Mouse (Mus musculus): Measurements from ENCODE around the gene Top2a. TPM values are rescaled to one million over a fixed set of nuclear protein-coding genes. Genes with fewer than 3 reads are reported as not detected.

Top2a gene
- total and polyA plus RNA-seq, 3 experiments = 385 to 444 (median 400) TPM

DNA sequence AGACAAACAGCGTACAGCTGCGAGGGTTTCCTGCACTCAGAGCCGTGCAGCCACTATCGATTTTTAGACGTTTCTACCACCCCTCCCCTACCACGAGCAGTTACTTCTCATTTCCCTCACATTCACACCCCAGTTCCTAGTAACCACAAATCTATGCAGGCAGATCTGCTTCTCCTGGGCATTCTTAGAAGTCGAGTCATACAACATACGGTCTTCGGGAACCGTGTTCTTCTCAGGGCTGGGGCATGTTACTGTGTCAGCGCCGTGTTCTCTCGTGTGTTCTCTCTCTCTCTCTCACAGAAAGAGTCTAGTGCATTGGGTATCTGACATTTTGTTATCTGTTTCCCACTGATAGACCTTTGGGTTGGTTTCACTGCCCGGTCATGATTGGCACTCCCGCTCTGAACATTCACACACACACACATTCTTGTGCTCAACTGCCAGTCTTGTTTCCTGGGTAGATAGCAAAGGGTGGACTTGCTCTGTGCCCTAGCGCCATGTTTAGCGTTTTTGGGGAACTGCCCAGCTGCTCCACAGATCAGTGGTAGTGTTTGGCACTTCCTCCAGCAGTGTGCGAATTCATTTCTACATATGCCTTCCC lies 75.9 kb downstream of the Top2a start:
- Histone ChIP-seq H3K36me3 (replicated peaks in 1 of 2; ENCODE audit: control insufficient read depth in 1 of 2, insufficient read depth in 1 of 2, low read length in 1 of 2) (peaks cover 5 to 33% of the 10 kb centered on the region in 2 experiments), H3K27me3 (replicated peaks) (no peaks in the 10 kb centered on the region), H3K79me2 (replicated peaks; ENCODE audit: control insufficient read depth, extremely low read depth, insufficient read depth, poor library complexity, severe bottlenecking) (peaks cover 6% of the 10 kb centered on the region; the same call in 1 of the 2 replicates), H3K9ac (ENCODE audit: insufficient read depth, low read depth) (no peak overlapping the region), H3K4me2 (ENCODE audit: insufficient read depth, low read depth, poor library complexity, severe bottlenecking) (no peak overlapping the region), H3K4me1 (ENCODE audit: control insufficient read depth in 1 of 2, insufficient read depth in 2 of 2) (peaks cover 38 to 88% of the 10 kb centered on the region in 2 experiments), H3K27ac (ENCODE audit: insufficient read depth, low read depth) (no peak overlapping the region), H3K9me3 (replicated peaks; ENCODE audit: low read length) (no peaks in the 10 kb centered on the region), H3K4me3 (replicated peaks in 1 of 3; ENCODE audit: low read depth in 2 of 3, low read length in 2 of 3, poor library complexity in 1 of 3) (no peak overlapping the region)
- in situ Hi-C loops (cut with MboI; ENCODE audit: low pct_ligation_motif_present, low pct_unique_long_range_greater_than_20kb, low sequenced_read_pairs) (no loop called here), dilution Hi-C loops (cut with MboI; ENCODE audit: extremely low pct_ligation_motif_present, extremely low pct_unique_long_range_greater_than_20kb, low sequenced_read_pairs) (no loop called here)
- no peak for TF ChIP-seq CHD2 (IDR thresholded peaks at IDR 0.05; ENCODE audit: low read length)
- no peak for TF ChIP-seq USF1 (IDR thresholded peaks at IDR 0.05; ENCODE audit: low read depth, low read length)
- no peak for TF ChIP-seq USF2 (conservative IDR thresholded peaks at IDR 0.05; ENCODE audit: low read depth, low read length)
- DNase-seq (ENCODE audit: extremely low read depth) = no peak

GRCm38 (mm10) chr11:98945605-98945977 lies 78.4 kb downstream of the Top2a start:
- dilution Hi-C loops (cut with MboI; ENCODE audit: extremely low pct_ligation_motif_present, extremely low pct_unique_long_range_greater_than_20kb, low sequenced_read_pairs) = no loop called here
- DNase-seq (ENCODE audit: extremely low read depth) = no peak

GRCm38 (mm10) chr11:98944897-98945604 lies 78.9 kb downstream of the Top2a start:
- no peak for DNase-seq (ENCODE audit: extremely low read depth)
- no peaks in the 10 kb centered on the region for H3K9me3 ChIP-seq (replicated peaks; ENCODE audit: low read length)
- in situ Hi-C loops (cut with MboI; ENCODE audit: low pct_ligation_motif_present, low pct_unique_long_range_greater_than_20kb, low sequenced_read_pairs) = no loop called here
- H3K9ac ChIP-seq (ENCODE audit: insufficient read depth, low read depth) = peak overlapping the region; percentile 42; the same call in 1 of the 2 replicates
- H3K27me3 ChIP-seq (replicated peaks) = no peaks in the 10 kb centered on the region
- H3K4me2 ChIP-seq (ENCODE audit: insufficient read depth, low read depth, poor library complexity, severe bottlenecking) = peak overlapping the region; percentile 80; the same call in 1 of the 2 replicates
- dilution Hi-C loops (cut with MboI; ENCODE audit: extremely low pct_ligation_motif_present, extremely low pct_unique_long_range_greater_than_20kb, low sequenced_read_pairs) = no loop called here
- peak overlapping the region; percentile 95; the same call in 1 of the 2 replicates for H3K27ac ChIP-seq (ENCODE audit: insufficient read depth, low read depth)
- peaks cover 51 to 93% of the 10 kb centered on the region in 2 experiments for H3K4me1 ChIP-seq (ENCODE audit: control insufficient read depth in 1 of 2, insufficient read depth in 2 of 2)
- peaks cover 8% of the 10 kb centered on the region; the same call in 1 of the 2 replicates for H3K79me2 ChIP-seq (replicated peaks; ENCODE audit: control insufficient read depth, extremely low read depth, insufficient read depth, poor library complexity, severe bottlenecking)
- H3K4me3 ChIP-seq (replicated peaks in 1 of 3; ENCODE audit: low read depth in 2 of 3, low read length in 2 of 3, poor library complexity in 1 of 3) = peak overlapping the region in 1 of 3 experiments; percentile 40
- H3K36me3 ChIP-seq (replicated peaks in 1 of 2; ENCODE audit: control insufficient read depth in 1 of 2, insufficient read depth in 1 of 2, low read length in 1 of 2) = peaks cover 0 to 10% of the 10 kb centered on the region in 2 experiments
- TF ChIP-seq UBTF (IDR thresholded peaks at IDR 0.05; ENCODE audit: low read depth, low read length) = no peak
- no peak for TF ChIP-seq PAX5 (IDR thresholded peaks at IDR 0.05; ENCODE audit: low read length)
- no peak for TF ChIP-seq MYC (IDR thresholded peaks at IDR 0.05; ENCODE audit: low read depth, low read length)
- TF ChIP-seq USF1 (IDR thresholded peaks at IDR 0.05; ENCODE audit: low read depth, low read length) = no peak
- TF ChIP-seq USF2 (conservative IDR thresholded peaks at IDR 0.05; ENCODE audit: low read depth, low read length) = no peak
- no peak for TF ChIP-seq MAFK (IDR thresholded peaks at IDR 0.05; ENCODE audit: insufficient replicate concordance, low read length)
- no peak for TF ChIP-seq MAZ (IDR thresholded peaks at IDR 0.05; ENCODE audit: low read depth, low read length)
- no peak for TF ChIP-seq TBP (conservative IDR thresholded peaks at IDR 0.05; ENCODE audit: low read depth, low read length)
- no peak for TF ChIP-seq GABPA (IDR thresholded peaks at IDR 0.05; ENCODE audit: insufficient replicate concordance, low read depth, low read length)
- no peak for TF ChIP-seq TCF12 (IDR thresholded peaks at IDR 0.05; ENCODE audit: low read depth, low read length)
- TF ChIP-seq CHD2 (IDR thresholded peaks at IDR 0.05; ENCODE audit: low read length) = peak; percentile 37; the same call in 1 of the 2 replicates
- TF ChIP-seq NRF1 (IDR thresholded peaks at IDR 0.05; ENCODE audit: low read depth, low read length) = no peak
- no peak for TF ChIP-seq ZMIZ1 (IDR thresholded peaks at IDR 0.05; ENCODE audit: low read depth, low read length)
- TF ChIP-seq CHD1 (IDR thresholded peaks at IDR 0.05; ENCODE audit: low read depth, low read length) = no peak
- no peak for TF ChIP-seq JUND (conservative IDR thresholded peaks at IDR 0.05; ENCODE audit: low read depth, low read length)
- no peak for TF ChIP-seq MAX (IDR thresholded peaks at IDR 0.05; ENCODE audit: low read length)
- no peak for TF ChIP-seq KAT2A (IDR thresholded peaks at IDR 0.05; ENCODE audit: insufficient replicate concordance, low read length)
- TF ChIP-seq E2F4 (IDR thresholded peaks at IDR 0.05; ENCODE audit: insufficient replicate concordance, low read depth, low read length) = no peak
- TF ChIP-seq POLR2AphosphoS2 (IDR thresholded peaks at IDR 0.05; ENCODE audit: low read depth, low read length) = no peak
- no peak for TF ChIP-seq CTCF (conservative IDR thresholded peaks at IDR 0.05 in 1 of 2, IDR thresholded peaks at IDR 0.05 in 1 of 2; ENCODE audit: low read depth in 2 of 2, low read length in 2 of 2)
- TF ChIP-seq ETS1 (conservative IDR thresholded peaks at IDR 0.05; ENCODE audit: low read depth, low read length) = no peak
- TF ChIP-seq ZNF384 (IDR thresholded peaks at IDR 0.05; ENCODE audit: low read depth, low read length) = peak; percentile 72

More at GRCm38 (mm10) chr11:98945605-98945977, 78.4 kb downstream of the Top2a start:
- TF ChIP-seq CHD1 (IDR thresholded peaks at IDR 0.05; ENCODE audit: low read depth, low read length) (0 out of 2 replicates have a peak, but pooled peaks have one; percentile 7), MEF2A (IDR thresholded peaks at IDR 0.05; ENCODE audit: borderline replicate concordance, low read depth, low read length) (no peak)
- no peaks in the 10 kb centered on the region for H3K9me3 ChIP-seq (replicated peaks; ENCODE audit: low read length)
- no peak overlapping the region for H3K4me2 ChIP-seq (ENCODE audit: insufficient read depth, low read depth, poor library complexity, severe bottlenecking)
- no peak overlapping the region for H3K27ac ChIP-seq (ENCODE audit: insufficient read depth, low read depth)
- H3K4me1 ChIP-seq (ENCODE audit: control insufficient read depth in 1 of 2, insufficient read depth in 2 of 2) = peaks cover 45 to 93% of the 10 kb centered on the region in 2 experiments
- no peaks in the 10 kb centered on the region for H3K27me3 ChIP-seq (replicated peaks)
- H3K4me3 ChIP-seq (replicated peaks in 1 of 3; ENCODE audit: low read depth in 2 of 3, low read length in 2 of 3, poor library complexity in 1 of 3) = no peak overlapping the region
- in situ Hi-C loops (cut with MboI; ENCODE audit: low pct_ligation_motif_present, low pct_unique_long_range_greater_than_20kb, low sequenced_read_pairs) = no loop called here
- peaks cover 2 to 15% of the 10 kb centered on the region in 2 experiments for H3K36me3 ChIP-seq (replicated peaks in 1 of 2; ENCODE audit: control insufficient read depth in 1 of 2, insufficient read depth in 1 of 2, low read length in 1 of 2)
- peaks cover 8% of the 10 kb centered on the region; the same call in 1 of the 2 replicates for H3K79me2 ChIP-seq (replicated peaks; ENCODE audit: control insufficient read depth, extremely low read depth, insufficient read depth, poor library complexity, severe bottlenecking)
- H3K9ac ChIP-seq (ENCODE audit: insufficient read depth, low read depth) = no peak overlapping the region

Data from CH12.LX (cell line).